11 mouse cellular contexts compared by ENCODE assay signal in genomic region chr3:58817337-58817736, GRCm38 (mm10). TPM values are rescaled to one million over a fixed set of nuclear protein-coding genes. Genes with fewer than 3 reads are reported as not detected.
DNase-seq lines count a peak whose midpoint lies in the region; ATAC-seq lines count a peak whose summit lies in the region.
"Had no signal": no experiment of that assay in that cellular context is flagged by ENCODE, and none has a peak within 500 bp of the region (broad histone marks: within the 10 kb centered on the region; RNA-seq: fewer than 3 reads in every experiment).

No protein-coding gene starts in this region.

- no peaks in the 10 kb centered on the region for H3K27me3 ChIP-seq in heart, embryonic 11.5 days (ENCODE audit: control insufficient read depth, insufficient read depth, low read length)
- H3K27me3 ChIP-seq in hindbrain, embryonic 16.5 days (replicated peaks; ENCODE audit: control insufficient read depth, insufficient read depth, low read length): no peaks in the 10 kb centered on the region
- H3K27me3 ChIP-seq: liver, embryonic 15.5 days had no signal

- 35% methylated on average over 6 of the region's 6 CpGs for WGBS in heart, embryonic 11.5 days (ENCODE audit: insufficient replicate concordance)
- 17% methylated on average over 6 of the region's 6 CpGs for WGBS in hindbrain, embryonic 16.5 days

- H3K9me3 ChIP-seq in heart, embryonic 11.5 days (replicated peaks; ENCODE audit: control insufficient read depth, low read length): no peaks in the 10 kb centered on the region
- H3K9me3 ChIP-seq in hindbrain, embryonic 16.5 days (ENCODE audit: control insufficient read depth, low read length): no peaks in the 10 kb centered on the region
- H3K9me3 ChIP-seq: liver, embryonic 15.5 days; megakaryocyte, embryonic 14.5 days had no signal

- H3K36me3 ChIP-seq in heart, embryonic 11.5 days (ENCODE audit: control insufficient read depth, insufficient read depth, low read length): no peaks in the 10 kb centered on the region
- H3K36me3 ChIP-seq in hindbrain, embryonic 16.5 days (ENCODE audit: control insufficient read depth, insufficient read depth, low read length): no peaks in the 10 kb centered on the region
- H3K36me3 ChIP-seq: liver, embryonic 15.5 days had no signal

- DNase-seq in heart, adult 8-10 months (ENCODE audit: low spot score): peak; percentile 4
- DNase-seq in Muller cell, postnatal 12 days (ENCODE audit: inconsistent ontology term): peak; percentile 9
- DNase-seq in ZHBTc4 (ENCODE audit: low read depth, low spot score): peak; percentile 35
- DNase-seq in layer of hippocampus, adult 11-12 months (ENCODE audit: low spot score): no peak
- DNase-seq in kidney, adult 8-10 months: no peak
- DNase-seq: retina, postnatal 1 day had no signal

- ATAC-seq in heart, embryonic 11.5 days (replicated peaks; ENCODE audit: insufficient number of reproducible peaks, low FRiP score, low TSS enrichment): no peak
- peak; percentile 69 for ATAC-seq in hindbrain, embryonic 16.5 days

- H3K27ac ChIP-seq in heart, embryonic 11.5 days (ENCODE audit: low read depth, low read length): no peak overlapping the region
- H3K27ac ChIP-seq in hindbrain, embryonic 16.5 days (ENCODE audit: low read depth, low read length): no peak overlapping the region
- H3K27ac ChIP-seq: liver, embryonic 15.5 days had no signal

- H3K9ac ChIP-seq in heart, embryonic 11.5 days (ENCODE audit: low read depth, low read length): no peak overlapping the region
- H3K9ac ChIP-seq in hindbrain, embryonic 16.5 days (ENCODE audit: low read depth, low read length): no peak overlapping the region
- H3K9ac ChIP-seq: liver, embryonic 15.5 days had no signal

- no peak overlapping the region for H3K4me2 ChIP-seq in heart, embryonic 11.5 days
- no peak overlapping the region for H3K4me2 ChIP-seq in hindbrain, embryonic 16.5 days (ENCODE audit: low read length)
- H3K4me2 ChIP-seq: liver, embryonic 15.5 days had no signal

- no peaks in the 10 kb centered on the region for H3K4me1 ChIP-seq in heart, embryonic 11.5 days (ENCODE audit: control insufficient read depth, insufficient read depth, low read length)
- peaks cover 5% of the 10 kb centered on the region; the same call in 1 of the 2 replicates for H3K4me1 ChIP-seq in hindbrain, embryonic 16.5 days (ENCODE audit: control insufficient read depth, insufficient read depth, low read depth, low read length)
- H3K4me1 ChIP-seq: liver, embryonic 15.5 days; megakaryocyte, embryonic 14.5 days had no signal

- no peak overlapping the region for H3K4me3 ChIP-seq in heart, embryonic 11.5 days (ENCODE audit: low read depth, low read length)
- H3K4me3 ChIP-seq in hindbrain, embryonic 16.5 days (ENCODE audit: low read length): no peak overlapping the region
- H3K4me3 ChIP-seq: liver, embryonic 15.5 days; megakaryocyte, embryonic 14.5 days had no signal

RNA-seq across cellular contexts. Expression of gene Mindy4b-ps, which starts 4.8 kb away (rescaled TPM):
- total RNA-seq in heart, adult 8-10 months (2022): under 1 TPM; 0.12 to 0.57 (median 0.20) TPM
- polyA plus RNA-seq in heart, embryonic 11.5 days (2014; fragmentation: Nextera tagmentation; extraction: Ambion mirVana): not detected in 2 replicates
- 0.12 and 0.21 TPM in 2 replicates for polyA plus RNA-seq in hindbrain, embryonic 16.5 days (2015; fragmentation: Nextera tagmentation; extraction: Ambion mirVana)
- total RNA-seq: MEL had no signal
- polyA plus RNA-seq: liver, embryonic 15.5 days had no signal

Comparison
In these comparisons a context has a peak if more than half of its experiments do, and no peak if none do; other contexts are left out.
1. DNase-seq: peak in heart, adult 8-10 months (single experiment), Muller cell, postnatal 12 days (single experiment) and ZHBTc4 (single experiment); none in layer of hippocampus, adult 11-12 months (single experiment) and kidney, adult 8-10 months (0 of 2).